Mouse (Mus musculus): ENCODE measurements around the gene Itga4. TPM values are rescaled to one million over a fixed set of nuclear protein-coding genes. Genes with fewer than 3 reads are reported as not detected.

Gene Itga4
- polyA plus RNA-seq, 1 experiment, result 6.0 TPM

DNA sequence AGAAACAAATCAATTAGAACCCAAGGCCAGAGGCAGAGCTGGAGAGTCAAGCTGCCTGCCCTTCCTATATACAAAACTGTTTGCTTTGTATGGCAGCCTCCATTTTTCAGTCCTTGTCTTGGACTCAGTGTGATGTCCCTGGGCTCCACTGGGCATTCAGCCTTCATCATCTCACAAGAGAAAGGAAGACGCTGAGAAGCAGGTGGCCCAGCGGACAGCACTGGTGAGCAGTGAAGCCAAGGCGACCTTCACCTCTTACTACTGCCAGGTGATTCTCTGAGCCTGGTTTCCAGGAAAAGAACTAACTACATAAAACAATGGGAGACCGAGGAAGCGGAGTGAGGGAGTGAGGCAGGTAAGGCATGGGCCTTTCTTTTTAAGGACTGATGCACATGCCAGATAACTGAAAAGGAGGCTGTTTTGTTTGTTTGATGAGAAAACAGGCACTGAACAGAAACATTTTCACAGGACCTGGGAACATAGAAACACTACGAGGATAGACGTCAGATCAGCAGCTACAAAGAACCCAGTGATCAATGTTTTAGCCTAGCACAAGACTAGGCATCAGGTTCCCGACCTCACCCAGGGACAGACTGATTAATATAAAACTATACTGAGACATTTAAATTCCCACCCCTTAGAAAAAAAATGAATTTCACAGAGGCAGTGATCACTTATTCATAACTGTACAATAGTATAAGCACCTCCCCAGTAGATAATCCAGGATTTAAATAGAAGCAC, 123.3 kb downstream of the Itga4 start:
- TF ChIP-seq POLR2A (IDR thresholded peaks at IDR 0.05; ENCODE audit: extremely low read depth, insufficient read depth, low read length), result no peak
- TF ChIP-seq CTCF (IDR thresholded peaks at IDR 0.05; ENCODE audit: extremely low read depth, insufficient read depth, low read length), result no peak
- no peak overlapping the region for H3K27ac ChIP-seq (ENCODE audit: insufficient read depth, low read length)
- no peaks in the 10 kb centered on the region for H3K4me1 ChIP-seq (ENCODE audit: control insufficient read depth, insufficient read depth, low read length)
- no peak overlapping the region for H3K4me3 ChIP-seq (ENCODE audit: insufficient read depth, low read length)

DNA sequence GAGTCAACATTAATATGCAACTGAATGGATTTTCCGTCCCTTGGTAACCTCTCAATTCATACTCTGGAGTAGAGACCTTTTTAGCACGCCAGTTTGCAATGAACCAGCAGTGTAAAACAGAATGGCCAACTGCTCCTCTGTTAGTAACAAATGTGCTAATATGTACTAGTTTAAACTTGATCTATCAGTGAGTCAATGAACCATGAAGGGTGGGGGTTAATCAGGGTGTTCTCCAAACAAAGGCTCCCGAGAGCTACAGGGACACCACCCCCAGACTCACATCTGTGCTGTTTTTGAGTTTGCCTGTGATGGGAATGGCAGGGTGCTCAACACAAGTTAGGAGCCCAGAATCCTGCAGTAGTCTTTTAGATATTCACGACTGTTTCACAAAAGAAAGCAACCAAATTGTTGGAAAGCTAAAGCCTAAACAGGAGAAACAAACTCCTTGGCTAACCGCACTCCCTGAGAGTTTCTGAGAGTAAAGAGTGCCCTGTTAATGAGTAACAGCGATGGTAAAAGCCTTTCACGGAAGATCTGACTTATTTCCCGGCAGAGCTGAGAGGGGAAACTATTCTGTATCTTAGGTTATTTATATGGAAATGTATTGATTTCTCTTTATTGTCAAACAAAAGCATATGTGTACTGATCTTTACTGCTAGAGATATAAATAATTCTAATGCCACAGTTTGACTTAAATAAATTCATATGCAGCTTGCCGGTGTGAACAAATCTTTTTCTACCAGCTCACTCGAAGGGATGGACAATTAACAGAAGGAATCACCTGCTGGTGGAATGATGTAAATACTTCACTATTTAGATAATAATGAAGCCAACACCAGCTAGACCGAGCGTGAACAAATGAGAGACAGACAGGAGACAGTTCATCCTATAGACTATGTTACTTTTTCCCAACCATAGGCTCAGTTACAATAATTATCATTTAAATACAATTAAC, 124.1 kb downstream of the Itga4 start:
- no peak overlapping the region for H3K4me3 ChIP-seq (ENCODE audit: insufficient read depth, low read length)
- H3K4me1 ChIP-seq (ENCODE audit: control insufficient read depth, insufficient read depth, low read length), result no peaks in the 10 kb centered on the region
- no peak overlapping the region for H3K27ac ChIP-seq (ENCODE audit: insufficient read depth, low read length)
- TF ChIP-seq POLR2A (IDR thresholded peaks at IDR 0.05; ENCODE audit: extremely low read depth, insufficient read depth, low read length) (no peak), CTCF (IDR thresholded peaks at IDR 0.05; ENCODE audit: extremely low read depth, insufficient read depth, low read length) (no peak)

Other genes starting within 250 kb of the Itga4 start
- 11.8 and 14.5 TPM in 2 replicates for gene Neurod1, start 201.3 kb downstream of the Itga4 start, polyA plus RNA-seq (2012; rRNA removed)
- 3.3 and 5.1 TPM in 2 replicates for gene Cerkl, start 201.4 kb downstream of the Itga4 start, polyA plus RNA-seq (2012; rRNA removed)